Mouse (Mus musculus) ES-Bruce4 (cell line): ENCODE measurements around the gene Gpx2.

Experiments used
- CTCF ChIP-seq: IDR thresholded peaks from one replicate; pipeline ENCODE4 v1.8.1; 2011; ENCODE audit warnings: low read depth, low read length
- EP300 ChIP-seq: IDR thresholded peaks from 2 replicates; pipeline ENCODE4 v1.6.1; 2011; ENCODE audit warnings: low read depth, low read length; ENCODE audit not compliant: insufficient read depth

DNA sequence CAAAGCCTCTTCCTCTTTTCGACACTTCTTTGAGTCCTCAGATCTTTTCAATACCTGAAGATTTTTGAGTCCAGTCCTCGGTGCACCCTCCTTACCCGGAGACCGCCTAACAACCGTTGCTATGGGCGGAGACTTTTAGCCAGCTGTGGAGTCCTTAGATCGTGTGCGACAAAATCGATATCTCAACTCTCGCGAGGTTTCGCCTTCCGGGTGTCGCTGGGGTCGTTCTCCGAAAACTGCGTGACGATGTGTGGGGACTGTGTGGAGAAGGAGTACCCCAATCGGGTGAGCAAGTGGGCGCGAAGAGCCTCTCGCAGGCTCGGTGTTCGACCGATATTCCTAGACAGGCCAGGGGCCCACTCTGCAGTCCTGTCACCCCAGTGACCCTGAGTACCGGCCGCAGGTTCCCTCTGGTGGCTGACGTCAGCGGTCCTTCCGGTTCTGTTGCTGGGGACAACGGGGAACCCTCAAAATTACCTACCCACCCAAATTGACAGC, 30.0 kb downstream of the Gpx2 start, which contains the start of the genes Churc1 and Fntb:
- TF ChIP-seq EP300 (no peak), CTCF (no peak)
